Mouse (Mus musculus) hindbrain, embryonic 14.5 days (tissue): Measurements from ENCODE around the gene Bpifb1. TPM values are rescaled to one million over a fixed set of nuclear protein-coding genes. Genes with fewer than 3 reads are reported as not detected.
A peak's percentile ranks its signal among the peaks of the same experiment; 100 is the strongest.
"Not testable (repeated sequence)": the region's sequence is repeated elsewhere in the genome, so short reads cannot be mapped to it uniquely, and the experiment has no call there.

Experiments used
- ATAC-seq: fragments of 200-750 bp; cut with Nextera tagmentation; 2 replicates; pipeline ENCODE4 v1.8.0; 2017; ENCODE audit warnings: moderate number of reproducible peaks, mild to moderate bottlenecking, moderate TSS enrichment, moderate library complexity; ENCODE audit not compliant: low FRiP score
- DNase-seq: peaks from one replicate; pipeline ENCODE4 v3.0.0-alpha.2; 2015; ENCODE audit warnings: low spot score
- H3K27ac ChIP-seq: fragments of 300-500 bp; sonication (generic); 2 replicates; pipeline ENCODE4 v1.5.1; 2014; ENCODE audit warnings: mild to moderate bottlenecking, moderate library complexity
- H3K27me3 ChIP-seq: fragments of 300-500 bp; sonication (generic); 2 replicates; pipeline ENCODE4 v1.6.1; 2014; ENCODE audit warnings: mild to moderate bottlenecking, low read length, mixed read lengths; ENCODE audit not compliant: control insufficient read depth, insufficient read depth
- H3K36me3 ChIP-seq: fragments of 300-500 bp; sonication (generic); replicated peaks from 2 replicates; pipeline ENCODE4 v1.6.1; 2014; ENCODE audit not compliant: control insufficient read depth, insufficient read depth
- H3K4me1 ChIP-seq: fragments of 300-500 bp; sonication (generic); replicated peaks from 2 replicates; pipeline ENCODE4 v1.6.1; 2014; ENCODE audit warnings: antibody characterized with exemption, low read length, mixed read lengths; ENCODE audit not compliant: control insufficient read depth, insufficient read depth
- H3K4me2 ChIP-seq: fragments of 300-500 bp; sonication (generic); replicated peaks from 2 replicates; pipeline ENCODE4 v1.6.1; 2014; ENCODE audit warnings: mild to moderate bottlenecking, moderate library complexity
- H3K4me3 ChIP-seq: fragments of 300-500 bp; sonication (generic); replicated peaks from 2 replicates; pipeline ENCODE4 v1.5.1; 2014; ENCODE audit warnings: mild to moderate bottlenecking, low read length
- H3K9ac ChIP-seq: fragments of 300-500 bp; sonication (generic); 2 replicates; pipeline ENCODE4 v1.6.1; 2014
- H3K9me3 ChIP-seq: fragments of 300-500 bp; sonication (generic); 2 replicates; pipeline ENCODE4 v1.6.1; 2016; ENCODE audit warnings: low read length; ENCODE audit not compliant: control insufficient read depth
- WGBS: fragments of 180-500 bp; shearing (Covaris S2); extraction: QIAGEN DNeasy Blood & Tissue Kit; methylation state at CpG from one replicate; pipeline ENCODE4 v1.1.7; 2014; 5-methylcytosine and 5-hydroxymethylcytosine counted together
- polyA plus RNA-seq: library from polyadenylated mRNA; unstranded; fragments of >200 nt; fragmentation: Nextera tagmentation; extraction: Ambion mirVana; gene quantifications from 2 replicates; pipeline ENCODE4 v1.2.1, GENCODE M21; 2014

Bpifb1 gene
- polyA plus RNA-seq, 1 experiment from 2014 or later, result 0.27 TPM

GRCm38 (mm10) chr2:154173313-154173712 is 17.3 kb upstream of the Bpifb1 start:
- no peak overlapping the region for H3K4me2 ChIP-seq
- no peaks in the 10 kb centered on the region; the same call in 1 of the 2 replicates for H3K27me3 ChIP-seq
- no peaks in the 10 kb centered on the region for H3K4me1 ChIP-seq
- DNase-seq (peak; percentile 45), ATAC-seq (no peak)
- H3K36me3 ChIP-seq, result no peaks in the 10 kb centered on the region
- H3K27ac ChIP-seq, result no peak overlapping the region
- whole genome bisulfite sequencing, result 44% methylated on average over 1 of the region's 1 CpGs
- no peak overlapping the region for H3K4me3 ChIP-seq
- no peak overlapping the region for H3K9ac ChIP-seq
- H3K9me3 ChIP-seq, result no peaks in the 10 kb centered on the region

GRCm38 (mm10) chr2:154181900-154182299 is 8.7 kb upstream of the Bpifb1 start:
- H3K4me2 ChIP-seq, H3K4me3 ChIP-seq, H3K9me3 ChIP-seq, H3K4me1 ChIP-seq, H3K27me3 ChIP-seq, ATAC-seq, H3K36me3 ChIP-seq, H3K27ac ChIP-seq, DNase-seq, H3K9ac ChIP-seq: not testable (repeated sequence)
- WGBS, result 85% methylated on average over 7 of the region's 7 CpGs

GRCm38 (mm10) chr2:154183061-154183460 is 7.6 kb upstream of the Bpifb1 start:
- H3K9me3 ChIP-seq, H3K4me2 ChIP-seq, DNase-seq, H3K27me3 ChIP-seq, H3K4me3 ChIP-seq, H3K9ac ChIP-seq, ATAC-seq, H3K27ac ChIP-seq, H3K36me3 ChIP-seq, H3K4me1 ChIP-seq: not testable (repeated sequence)
- WGBS, result 84% methylated on average over 4 of the region's 4 CpGs

- Histone ChIP-seq H3K4me3 (no peak overlapping the region), H3K9me3 (no peaks in the 10 kb centered on the region), H3K4me2 (no peak overlapping the region), H3K27ac (no peak overlapping the region), H3K9ac (no peak overlapping the region), H3K4me1 (no peaks in the 10 kb centered on the region), H3K36me3 (no peaks in the 10 kb centered on the region), H3K27me3 (no peaks in the 10 kb centered on the region)
- DNase-seq, result no peak
- no peak for ATAC-seq
- WGBS, result 91% methylated on average over 6 of the region's 6 CpGs
Measured at GRCm38 (mm10) chr2:154185319-154185718, 5.3 kb upstream of the Bpifb1 start.

GRCm38 (mm10) chr2:154185748-154186147 is 4.9 kb upstream of the Bpifb1 start:
- H3K4me3 ChIP-seq, result no peak overlapping the region
- WGBS, result 89% methylated on average over 3 of the region's 3 CpGs
- no peak overlapping the region for H3K27ac ChIP-seq
- no peak overlapping the region for H3K9ac ChIP-seq
- no peaks in the 10 kb centered on the region for H3K9me3 ChIP-seq
- no peaks in the 10 kb centered on the region for H3K27me3 ChIP-seq
- no peak overlapping the region for H3K4me2 ChIP-seq
- DNase-seq (no peak), ATAC-seq (no peak)
- H3K4me1 ChIP-seq, result no peaks in the 10 kb centered on the region
- H3K36me3 ChIP-seq, result no peaks in the 10 kb centered on the region

- Histone ChIP-seq H3K4me3 (no peak overlapping the region), H3K9me3 (no peaks in the 10 kb centered on the region), H3K9ac (no peak overlapping the region), H3K27me3 (no peaks in the 10 kb centered on the region), H3K4me2 (no peak overlapping the region), H3K4me1 (no peaks in the 10 kb centered on the region), H3K36me3 (no peaks in the 10 kb centered on the region), H3K27ac (no peak overlapping the region)
- DNase-seq, result no peak
- 46% methylated on average over 5 of the region's 5 CpGs for WGBS
- no peak for ATAC-seq
Measured at GRCm38 (mm10) chr2:154187468-154187867, 3.1 kb upstream of the Bpifb1 start.

- DNase-seq (no peak), ATAC-seq (no peak)
- 84% methylated on average over 7 of the region's 7 CpGs for WGBS
Measured at GRCm38 (mm10) chr2:154189877-154190434, 662 bp upstream of the Bpifb1 start.

GRCm38 (mm10) chr2:154192141-154192540 is 1.5 kb downstream of the Bpifb1 start:
- no peaks in the 10 kb centered on the region for H3K4me1 ChIP-seq
- H3K4me3 ChIP-seq, result no peak overlapping the region
- no peaks in the 10 kb centered on the region for H3K27me3 ChIP-seq
- 89% methylated on average over 2 of the region's 2 CpGs for WGBS
- H3K9me3 ChIP-seq, result no peaks in the 10 kb centered on the region
- DNase-seq (no peak), ATAC-seq (no peak)
- H3K4me2 ChIP-seq, result no peak overlapping the region
- H3K27ac ChIP-seq, result no peak overlapping the region
- no peak overlapping the region for H3K9ac ChIP-seq
- H3K36me3 ChIP-seq, result no peaks in the 10 kb centered on the region

More at GRCm38 (mm10) chr2:154189877-154190434, 662 bp upstream of the Bpifb1 start:
- Histone ChIP-seq H3K4me1 (no peaks in the 10 kb centered on the region), H3K27me3 (no peaks in the 10 kb centered on the region), H3K4me3 (no peak overlapping the region), H3K9ac (no peak overlapping the region), H3K27ac (no peak overlapping the region), H3K9me3 (no peaks in the 10 kb centered on the region), H3K36me3 (no peaks in the 10 kb centered on the region), H3K4me2 (no peak overlapping the region)

- WGBS, result 91% methylated on average over 4 of the region's 4 CpGs
- no peaks in the 10 kb centered on the region for H3K4me1 ChIP-seq
- no peak overlapping the region for H3K9ac ChIP-seq
- ATAC-seq (no peak), DNase-seq (no peak)
- H3K4me2 ChIP-seq, result no peak overlapping the region
- no peaks in the 10 kb centered on the region for H3K9me3 ChIP-seq
- H3K4me3 ChIP-seq, result no peak overlapping the region
- H3K27me3 ChIP-seq, result no peaks in the 10 kb centered on the region
- no peak overlapping the region for H3K27ac ChIP-seq
- H3K36me3 ChIP-seq, result no peaks in the 10 kb centered on the region
Measured at GRCm38 (mm10) chr2:154193071-154193470, 2.5 kb downstream of the Bpifb1 start.

GRCm38 (mm10) chr2:154193994-154194504 is 3.4 kb downstream of the Bpifb1 start:
- Histone ChIP-seq H3K4me2 (no peak overlapping the region), H3K4me1 (no peaks in the 10 kb centered on the region), H3K4me3 (no peak overlapping the region), H3K9me3 (no peaks in the 10 kb centered on the region), H3K36me3 (no peaks in the 10 kb centered on the region), H3K27ac (no peak overlapping the region), H3K9ac (no peak overlapping the region), H3K27me3 (no peaks in the 10 kb centered on the region)
- WGBS, result 82% methylated on average over 5 of the region's 5 CpGs
- ATAC-seq (no peak), DNase-seq (no peak)
